Mouse (Mus musculus) left cerebral cortex, postnatal 10 days (tissue): ENCODE measurements around the gene Pnn. TPM values are rescaled to one million over a fixed set of nuclear protein-coding genes. Genes with fewer than 3 reads are reported as not detected.
A peak's percentile ranks its signal among the peaks of the same experiment; 100 is the strongest.

ENCODE experiments used
- DNase-seq, 2 experiments: peaks; one replicate each; pipeline ENCODE4 v3.0.0; 2021 to 2022; ENCODE audit warnings: low spot score in 2 of 2, mixed read lengths in 1 of 2; ENCODE audit errors: extremely low spot score in 1 of 2
- intact Hi-C: fragments of 180-260 bp; cut with DNase I; formaldehyde crosslinking; loops from one replicate; pipeline ENCODE4 v1.15.1; 2025
- total RNA-seq, 2 experiments: library from RNA; stranded (reverse); gene quantifications; 2 replicates each; pipeline ENCODE4 v1.2.3; 2021

Gene Pnn
- total RNA-seq, 2 experiments from 2014 or later = 43.5 to 52.9 TPM

DNA sequence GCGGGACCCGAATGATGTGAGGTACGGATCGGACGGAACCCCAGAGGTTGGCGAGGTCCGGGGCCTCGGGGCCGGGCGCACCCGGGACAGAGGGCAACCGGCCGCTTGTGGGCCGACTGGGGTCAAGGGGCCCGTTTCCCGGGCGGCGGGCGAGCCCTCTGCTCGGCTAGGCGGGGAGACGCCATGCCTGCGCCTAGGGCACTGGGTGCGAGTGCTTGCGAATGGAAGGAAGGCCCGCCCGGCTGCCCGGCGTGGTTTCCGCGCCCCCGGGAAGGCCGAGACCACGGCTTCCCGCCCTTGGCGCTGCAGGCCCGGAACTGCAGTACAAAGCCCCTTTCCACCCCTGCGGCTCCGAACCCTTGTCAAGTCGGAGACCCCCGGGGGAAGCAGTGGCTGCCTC is 411 bp downstream of the Pnn start:
- intact Hi-C loops = loop anchor here (5.0 kb wide), 1 partner anchor 65 kb away; no protein-coding TSS in a partner anchor
- DNase-seq = peak in 1 of 2 experiments; percentile 64

GRCm38 (mm10) chr12:59068791-59069190 is 2.1 kb downstream of the Pnn start:
- intact Hi-C loops = loop anchor here (5.0 kb wide), 1 partner anchor 64 kb away; no protein-coding TSS in a partner anchor
- DNase-seq = no peak

GRCm38 (mm10) chr12:59072286-59072685 is 5.6 kb downstream of the Pnn start:
- DNase-seq = no peak
- intact Hi-C loops = no loop called here

GRCm38 (mm10) chr12:59074052-59074451 is 7.4 kb downstream of the Pnn start:
- intact Hi-C loops = no loop called here
- peak in 1 of 2 experiments; percentile 27 for DNase-seq

DNA sequence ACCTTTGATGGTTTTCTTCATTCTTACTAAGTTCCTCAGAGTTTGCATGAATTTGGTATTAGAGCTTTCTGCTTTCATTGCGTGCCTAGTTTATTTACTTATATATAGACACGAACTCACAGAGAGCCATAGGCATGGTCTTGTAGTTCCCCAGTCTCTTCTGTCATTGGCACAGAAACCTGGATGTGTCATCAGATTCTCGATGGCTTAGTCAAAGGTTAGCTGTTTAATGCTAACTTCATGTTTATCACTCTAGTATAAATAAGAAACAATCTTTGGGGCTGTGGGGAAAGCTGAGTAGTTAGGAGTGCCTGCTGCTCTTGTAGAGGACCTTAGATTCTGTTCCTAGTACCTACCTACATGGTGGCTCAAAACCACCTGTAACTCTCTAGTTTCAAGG is 10.3 kb downstream of the Pnn start:
- intact Hi-C loops = no loop called here
- DNase-seq = no peak

DNA sequence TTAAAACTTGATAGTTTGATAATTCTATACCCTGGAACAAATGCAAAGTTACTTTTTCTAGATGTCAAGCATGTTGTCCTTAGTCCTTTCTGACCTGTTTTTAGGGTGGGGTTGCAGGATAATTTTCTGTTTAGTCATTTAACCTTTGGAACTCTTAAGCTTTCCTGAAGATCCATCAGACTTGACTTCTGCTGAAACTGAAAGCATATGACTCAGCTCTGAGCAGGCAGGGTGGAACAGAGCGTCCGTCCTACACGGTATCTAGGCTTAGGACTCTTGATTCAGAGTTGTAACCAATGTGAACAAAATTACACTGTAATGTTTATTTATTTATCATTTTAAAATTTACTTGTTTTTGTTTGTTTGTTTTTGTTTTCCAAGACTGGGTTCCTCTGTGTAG is 11.2 kb downstream of the Pnn start:
- no peak for DNase-seq
- intact Hi-C loops = no loop called here

DNA sequence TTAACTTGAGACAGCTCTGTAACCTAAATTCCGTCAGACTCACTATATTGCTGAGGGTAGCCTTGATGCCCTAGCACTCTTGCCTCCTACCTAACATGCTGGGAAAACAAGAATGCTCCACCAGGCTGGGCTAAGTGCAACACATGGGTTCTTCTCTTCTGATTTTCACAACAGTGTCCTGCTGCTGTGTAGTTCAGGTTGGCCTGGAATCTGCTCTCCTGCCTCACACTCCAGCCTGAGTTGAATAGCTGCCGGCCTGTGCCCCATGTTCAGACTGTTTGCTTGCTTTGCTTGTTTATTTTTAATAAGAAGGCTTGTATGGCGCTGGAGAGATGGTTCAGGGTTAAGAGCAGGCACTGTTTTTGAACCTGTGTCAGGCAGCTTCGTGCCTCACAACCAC is 13.8 kb downstream of the Pnn start:
- intact Hi-C loops = no loop called here

GRCm38 (mm10) chr12:59084446-59084845 is 17.8 kb downstream of the Pnn start:
- intact Hi-C loops = no loop called here
- DNase-seq = no peak

More for the DNA sequence above, 13.8 kb downstream of the Pnn start:
- DNase-seq = no peak

DNA sequence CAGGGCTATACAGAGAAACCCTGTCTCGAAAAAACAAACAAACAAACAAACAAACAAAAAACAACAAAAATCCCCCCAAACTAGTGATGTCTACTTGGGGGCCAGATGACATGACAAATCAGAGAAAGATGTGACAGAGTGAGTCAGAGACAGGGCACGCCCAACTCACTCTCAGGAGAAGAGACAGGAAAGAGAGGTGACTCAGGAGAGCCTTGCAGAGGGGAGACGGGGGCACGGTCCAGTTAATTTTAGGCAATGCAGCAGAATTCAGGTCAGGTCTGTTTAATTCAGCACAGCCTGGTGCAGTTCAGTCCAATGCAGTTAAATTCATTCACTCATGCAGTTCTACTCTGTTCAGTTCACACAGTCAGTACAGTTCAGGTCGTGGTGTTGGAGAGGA is 19.5 kb downstream of the Pnn start:
- DNase-seq = no peak

DNA sequence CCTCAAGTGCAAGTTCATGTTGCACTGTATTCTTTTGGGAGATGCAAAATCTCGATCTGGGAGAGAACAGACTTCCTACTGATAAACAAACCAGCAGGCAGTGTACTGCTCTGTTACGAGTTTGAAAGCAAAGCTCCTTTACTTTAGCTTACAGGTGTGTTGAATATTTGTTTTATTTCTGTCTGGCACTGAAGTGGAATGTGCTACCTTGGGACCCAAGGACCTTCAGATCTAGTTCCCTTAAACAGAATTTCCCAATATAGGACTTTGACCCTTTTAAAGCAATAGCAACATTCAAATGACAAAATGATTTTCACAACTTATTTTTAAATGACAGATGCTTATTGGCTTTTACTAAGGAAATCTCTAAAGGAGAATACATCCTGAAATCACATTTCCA is 26.9 kb downstream of the Pnn start:
- intact Hi-C loops = no loop called here
- DNase-seq = no peak

More for the DNA sequence above, 19.5 kb downstream of the Pnn start:
- intact Hi-C loops = no loop called here

DNA sequence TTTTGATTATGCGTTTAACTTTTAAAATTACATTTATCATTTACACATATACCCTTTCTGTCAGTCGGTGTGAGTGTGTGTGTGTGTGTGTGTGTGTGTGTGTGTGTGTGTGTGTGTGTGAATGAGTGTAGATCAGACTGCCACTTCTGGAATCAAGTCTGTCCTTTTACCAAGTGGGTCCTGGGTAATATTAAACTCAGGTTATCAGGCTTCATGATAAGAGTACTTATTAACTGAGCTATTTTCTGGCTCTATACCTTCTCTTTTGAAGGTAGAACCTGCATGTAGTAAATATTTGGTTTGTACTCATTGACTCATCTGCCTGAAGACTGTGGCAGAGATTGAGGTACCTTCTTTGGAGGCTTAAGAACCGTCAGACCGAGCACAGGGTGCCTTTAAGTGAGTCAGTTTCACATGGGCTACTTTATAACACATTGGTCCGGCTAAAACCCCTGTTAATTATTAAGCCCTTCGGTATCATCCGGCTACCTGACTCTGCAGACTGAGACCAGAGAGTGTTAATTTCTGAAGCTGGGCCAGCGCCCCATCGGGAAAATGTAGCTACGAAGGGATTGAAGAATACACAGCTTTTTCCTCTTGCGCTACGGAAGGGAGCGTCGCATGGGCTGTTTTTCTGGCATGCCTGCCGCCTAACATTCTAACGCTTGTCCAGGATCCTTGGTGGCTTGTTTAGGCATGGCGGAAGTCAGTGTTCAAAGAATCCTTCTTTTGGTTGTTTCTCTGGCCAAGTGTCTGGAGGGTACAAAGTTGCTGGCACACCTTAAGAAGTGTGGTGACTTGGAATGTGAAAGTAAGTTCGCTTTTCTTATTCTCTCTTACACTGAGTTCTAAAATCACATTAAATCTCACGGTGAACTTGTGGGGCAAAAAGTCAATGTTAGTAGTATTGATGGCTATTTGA is 28.7 kb downstream of the Pnn start, which contains the start of gene Mia2:
Gene Mia2, plus strand, starts transcription at position 696 of the 922 bp plus-strand sequence.
- intact Hi-C loops = no loop called here

DNA sequence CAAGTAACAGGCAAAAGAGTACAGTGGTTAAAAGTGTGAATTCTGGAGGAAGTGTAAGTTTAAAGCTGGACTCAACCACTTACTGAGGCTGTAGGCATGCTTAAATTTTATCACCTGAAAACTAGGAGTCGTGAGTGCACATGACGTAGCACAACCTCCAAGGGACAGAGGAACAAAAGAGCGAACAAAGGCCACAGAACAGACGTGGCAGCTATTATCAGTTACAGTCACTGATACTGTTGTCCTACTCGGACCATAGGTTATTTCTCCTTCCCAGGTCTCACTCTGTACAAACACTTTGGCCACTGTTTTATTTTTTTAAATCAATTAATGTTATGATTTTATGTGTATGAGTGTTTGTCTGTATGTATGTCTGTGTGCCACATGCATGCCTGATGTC is 38.1 kb downstream of the Pnn start:
- DNase-seq = no peak
- intact Hi-C loops = no loop called here

More for the DNA sequence above, 28.7 kb downstream of the Pnn start, which contains the start of gene Mia2:
- DNase-seq = no peak

- intact Hi-C loops = no loop called here
- DNase-seq = no peak
Observed at GRCm38 (mm10) chr12:59105914-59106313, 39.2 kb downstream of the Pnn start.

GRCm38 (mm10) chr12:59106491-59106890 is 39.8 kb downstream of the Pnn start:
- intact Hi-C loops = no loop called here
- DNase-seq = no peak

DNA sequence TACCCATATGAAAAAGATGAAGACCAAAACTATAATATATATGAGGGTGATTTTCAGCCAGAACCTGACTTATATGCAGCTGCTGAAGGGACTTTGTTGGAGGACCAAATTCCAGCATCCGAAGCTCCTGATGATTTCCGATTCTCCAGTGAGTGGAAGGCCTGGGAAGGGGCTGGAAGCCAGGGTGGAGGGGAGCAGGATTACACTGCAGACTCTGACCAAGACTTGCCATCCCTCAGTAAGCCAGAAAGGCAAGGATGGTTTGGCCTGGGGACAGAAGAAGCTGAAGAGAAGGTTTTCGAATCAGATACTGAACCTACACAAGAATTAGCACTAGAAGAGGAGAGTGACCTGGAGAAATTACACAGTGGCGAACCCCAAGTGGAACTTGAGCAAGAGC is 41.2 kb downstream of the Pnn start:
- intact Hi-C loops = no loop called here

DNA sequence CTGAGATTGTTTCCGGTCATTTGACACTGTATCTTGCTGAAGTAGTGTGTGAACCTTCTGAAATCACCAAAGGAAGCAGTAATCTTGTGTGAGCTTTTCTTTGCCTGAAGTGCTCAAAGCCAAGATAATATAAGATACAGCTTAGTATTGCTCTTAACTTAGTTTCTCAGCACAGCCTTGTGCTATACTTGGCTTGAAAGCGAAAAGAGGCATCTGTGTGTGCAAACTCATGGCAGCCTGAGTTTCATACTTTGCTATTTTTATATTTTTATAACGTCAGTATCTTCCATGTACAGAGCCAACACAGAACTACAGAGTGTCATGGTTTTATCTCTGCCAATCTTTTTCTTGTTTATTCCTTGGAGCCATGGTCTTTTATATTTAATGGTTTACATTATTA is 50.5 kb downstream of the Pnn start:
- peak in 1 of 2 experiments; percentile 57 for DNase-seq
- intact Hi-C loops = no loop called here

More for the DNA sequence above, 41.2 kb downstream of the Pnn start:
- no peak for DNase-seq

Other genes with a start within 250 kb of the Pnn start
- gene Sec23a, start 54.9 kb upstream of the Pnn start, total RNA-seq = 100 to 1,000 TPM; 149 to 151 TPM
- gene Gemin2, start 53.5 kb upstream of the Pnn start, total RNA-seq = 1 to 10 TPM; 7.3 to 8.2 TPM
- gene Trappc6b, start 5.4 kb upstream of the Pnn start, total RNA-seq = 100 to 1,000 TPM; 122 to 132 TPM
- 10 to 100 TPM; 37.7 to 40.7 TPM for gene Mia2, start 28.9 kb downstream of the Pnn start, total RNA-seq
- gene Fbxo33, start 152.8 kb downstream of the Pnn start, total RNA-seq = 10 to 100 TPM; 29.6 to 32.9 TPM